Mouse (Mus musculus) hematopoietic stem cell, adult 5-6 weeks (primary cell): Measurements from ENCODE around the gene Bola3. TPM values are rescaled to one million over a fixed set of nuclear protein-coding genes. Genes with fewer than 3 reads are reported as not detected.
"Not testable (repeated sequence)": the region's sequence is repeated elsewhere in the genome, so short reads cannot be mapped to it uniquely, and the experiment has no call there.

ENCODE experiments used
- ATAC-seq, 2 experiments: fragments of 125-278 bp in 1 of 2; replicated peaks in 1 of 2; 2 replicates each; pipeline ENCODE4 v1.8.0; 2016 to 2017; ENCODE audit warnings: inconsistent platforms in 2 of 2, mild to moderate bottlenecking in 2 of 2, moderate number of reproducible peaks in 2 of 2, low read depth in 1 of 2, moderate TSS enrichment in 1 of 2; ENCODE audit not compliant: low FRiP score in 2 of 2, poor library complexity in 2 of 2, severe bottlenecking in 2 of 2, insufficient read depth in 1 of 2, low TSS enrichment in 1 of 2
- total RNA-seq: library from RNA; stranded (forward); fragments of 172-1452, 232-1000 nt; gene quantifications from 2 replicates; pipeline ENCODE4 v1.2.3, GENCODE M21; 2017

Gene Bola3
- total RNA-seq, 1 experiment from 2014 or later = 53.4 TPM

DNA sequence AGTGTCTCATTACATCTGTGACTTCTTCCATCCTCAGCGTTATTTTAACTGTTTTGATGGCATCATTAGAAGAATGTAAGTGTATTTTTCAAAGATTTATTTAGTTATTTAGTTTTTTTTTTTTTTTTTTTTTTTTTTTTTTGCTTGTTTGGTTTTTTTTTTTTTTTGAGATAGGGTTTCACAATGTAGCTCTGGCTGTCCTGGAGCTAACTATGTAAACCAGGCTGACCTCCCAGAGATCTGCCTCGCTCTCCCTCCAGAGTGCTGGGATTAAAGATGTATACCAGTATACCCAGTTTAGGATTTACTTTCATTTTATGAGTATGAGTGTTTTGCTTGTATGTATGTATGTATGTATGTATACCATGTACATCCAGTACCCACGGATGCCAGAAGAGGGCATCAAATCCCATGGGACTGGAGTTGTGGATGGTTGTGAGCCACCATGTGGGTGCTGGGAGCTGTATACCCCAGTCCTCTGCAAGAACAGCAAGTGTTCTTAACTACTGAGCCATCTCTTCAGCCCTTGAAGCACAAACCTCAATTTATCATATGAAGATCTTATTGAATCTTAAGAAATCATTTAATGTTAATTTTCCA, 21.3 kb upstream of the Bola3 start:
- no peak for ATAC-seq

- ATAC-seq = no peak
Observed at GRCm38 (mm10) chr6:83341387-83341786, 7.6 kb upstream of the Bola3 start.

GRCm38 (mm10) chr6:83342957-83343356, 6.0 kb upstream of the Bola3 start:
- no peak for ATAC-seq

DNA sequence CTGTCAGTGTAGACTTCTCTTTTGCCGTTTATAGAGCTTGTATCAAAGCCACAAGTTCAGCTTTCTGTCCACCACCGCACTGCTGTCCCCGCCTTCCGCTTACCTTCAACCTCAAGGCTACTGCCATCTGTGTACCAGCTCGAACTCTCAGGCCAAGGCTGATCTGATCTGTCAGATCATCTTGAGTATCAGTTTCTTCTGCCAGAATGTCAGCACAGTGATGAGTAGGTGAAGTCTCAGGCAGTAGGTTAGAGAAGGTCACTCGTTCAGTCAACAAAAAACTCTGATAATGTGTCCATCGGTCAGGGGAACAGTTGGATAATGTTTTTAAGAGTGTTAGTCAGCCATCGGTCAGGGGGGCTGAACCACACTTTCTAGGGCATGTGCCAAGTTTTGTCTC, 3.7 kb upstream of the Bola3 start:
- ATAC-seq = not testable (repeated sequence)

GRCm38 (mm10) chr6:83347916-83348315, 1.0 kb upstream of the Bola3 start:
- no peak for ATAC-seq

DNA sequence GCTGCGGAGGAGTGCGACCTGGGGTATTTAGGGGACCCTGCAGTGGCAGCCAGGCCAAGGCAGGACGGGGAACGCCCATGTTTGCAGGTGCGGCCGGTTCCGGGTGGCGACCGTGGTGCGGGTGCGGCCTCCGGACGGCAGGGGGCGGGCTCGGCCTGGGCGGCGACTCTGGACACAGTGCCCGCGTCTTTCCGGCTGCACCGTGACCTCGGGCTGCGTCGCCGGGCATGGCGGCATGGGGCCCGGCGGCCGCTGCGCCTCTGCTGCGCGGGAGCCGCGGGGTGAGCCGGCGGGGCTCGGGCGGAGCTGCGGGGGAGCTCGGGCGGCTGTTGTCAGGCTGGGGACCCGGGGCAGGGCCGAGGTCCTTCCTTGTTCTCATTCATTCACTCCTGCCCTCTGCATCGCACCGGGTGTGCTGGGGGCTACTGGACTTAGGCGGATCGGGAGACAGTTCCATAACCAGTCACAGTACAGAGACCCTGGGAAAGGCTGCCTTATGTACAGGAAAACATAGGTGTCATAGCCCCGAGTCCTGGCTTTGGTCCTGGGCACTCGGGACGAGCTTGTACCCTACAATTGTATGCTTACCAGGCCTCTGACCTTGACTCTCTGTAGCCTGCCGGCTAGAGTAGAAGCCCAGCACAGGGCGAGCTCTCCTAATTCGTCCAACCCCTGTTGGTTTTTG, 469 bp downstream of the Bola3 start:
- peak; percentile 92 to 97 for ATAC-seq

GRCm38 (mm10) chr6:83350172-83350571, 1.2 kb downstream of the Bola3 start:
- no peak for ATAC-seq

DNA sequence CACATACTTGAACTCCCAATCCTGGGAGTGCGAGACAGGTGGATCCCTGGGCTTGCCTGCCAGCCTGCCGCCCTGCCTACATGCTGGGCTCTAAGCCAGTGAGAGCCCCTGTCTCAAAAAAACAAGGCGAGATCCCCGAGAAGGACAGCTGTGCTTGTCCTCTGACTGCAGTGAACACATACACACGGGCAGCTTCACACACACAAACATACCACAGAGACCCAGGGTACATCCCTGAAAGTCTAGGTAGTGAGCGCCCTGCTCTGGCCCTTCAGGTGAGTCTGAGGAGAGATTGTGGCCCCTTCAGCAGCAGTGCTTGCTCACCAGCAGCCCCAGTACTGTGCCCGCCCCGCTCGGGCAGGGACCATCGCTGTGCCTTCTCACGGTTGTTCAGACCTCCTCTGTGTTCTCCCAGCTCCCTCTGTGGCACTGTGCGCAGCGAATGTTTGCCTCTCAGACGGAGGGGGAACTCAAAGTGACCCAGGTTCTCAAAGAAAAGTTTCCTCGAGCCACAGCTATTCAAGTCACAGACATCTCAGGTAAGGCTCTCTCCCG, 2.0 kb downstream of the Bola3 start:
- no peak for ATAC-seq

- no peak; a peak in 1 of 4 replicates for ATAC-seq
Observed at GRCm38 (mm10) chr6:83351490-83352160, 2.7 kb downstream of the Bola3 start.

DNA sequence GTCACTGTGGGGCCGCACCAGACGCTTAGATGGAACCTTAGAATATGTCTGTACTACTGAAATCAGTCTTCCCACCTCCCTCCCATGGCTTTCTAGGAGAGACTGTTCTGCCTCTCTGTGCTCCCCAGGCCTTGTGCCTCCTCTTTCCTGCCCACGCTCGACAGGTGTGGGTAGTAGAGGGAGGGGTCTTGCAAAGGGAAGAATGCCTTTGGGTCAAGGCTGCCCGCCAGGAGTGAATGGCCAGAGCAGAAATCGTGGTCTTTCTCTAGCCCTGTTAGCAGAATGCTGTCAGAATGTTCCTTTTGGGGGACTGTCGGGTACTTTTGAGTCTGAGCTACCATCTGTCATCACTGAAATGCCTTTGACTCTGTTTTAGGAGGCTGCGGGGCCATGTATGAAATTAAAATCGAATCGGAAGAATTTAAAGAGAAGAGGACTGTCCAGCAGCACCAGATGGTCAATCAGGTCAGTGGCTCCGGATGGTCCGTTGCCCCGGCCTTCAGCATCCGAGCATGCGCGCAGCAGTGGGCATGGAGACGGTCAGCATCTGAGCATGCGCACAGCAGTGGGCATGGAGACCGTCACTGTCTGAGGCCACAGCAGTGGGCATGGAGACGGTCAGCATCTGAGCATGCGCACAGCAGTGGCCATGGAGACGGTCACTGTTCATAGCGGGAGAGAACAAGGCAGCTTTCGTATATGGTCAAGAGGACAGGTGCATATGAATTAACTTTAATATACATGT, 3.9 kb downstream of the Bola3 start:
- no peak for ATAC-seq

- ATAC-seq = no peak
Observed at GRCm38 (mm10) chr6:83354856-83355781, 6.2 kb downstream of the Bola3 start.

GRCm38 (mm10) chr6:83356569-83357138, 7.7 kb downstream of the Bola3 start:
- ATAC-seq = peak; percentile 74 to 89

- no peak for ATAC-seq
Observed at GRCm38 (mm10) chr6:83357436-83357835, 8.5 kb downstream of the Bola3 start.

- ATAC-seq = no peak
Observed at GRCm38 (mm10) chr6:83361523-83362248, 12.7 kb downstream of the Bola3 start.

DNA sequence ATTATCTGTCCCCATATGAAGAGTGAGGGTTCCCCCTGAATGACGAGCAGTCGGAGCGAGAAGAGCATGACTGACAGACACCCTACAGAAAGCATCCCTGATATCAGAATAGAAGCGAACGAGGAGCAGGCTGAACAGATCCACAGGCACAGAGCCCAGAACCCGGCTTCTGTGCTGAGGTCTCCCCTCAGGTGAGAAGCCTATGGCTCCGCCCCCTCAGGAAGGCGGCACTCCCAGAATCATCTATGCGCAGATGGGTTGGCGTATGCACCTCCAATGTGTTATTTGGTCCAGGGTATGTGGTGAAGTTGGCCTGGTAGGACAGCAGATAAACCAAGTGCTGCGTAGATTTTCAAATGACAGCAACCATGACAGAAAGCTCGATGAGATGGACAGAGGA, 14.1 kb downstream of the Bola3 start:
- no peak for ATAC-seq
